Mouse (Mus musculus): ENCODE results near the gene Ptpn6. TPM values are rescaled to one million over a fixed set of nuclear protein-coding genes. Genes with fewer than 3 reads are reported as not detected.

The Ptpn6 gene
- polyA plus RNA-seq, 1 experiment from 2014 or later, result 24.3 TPM

DNA sequence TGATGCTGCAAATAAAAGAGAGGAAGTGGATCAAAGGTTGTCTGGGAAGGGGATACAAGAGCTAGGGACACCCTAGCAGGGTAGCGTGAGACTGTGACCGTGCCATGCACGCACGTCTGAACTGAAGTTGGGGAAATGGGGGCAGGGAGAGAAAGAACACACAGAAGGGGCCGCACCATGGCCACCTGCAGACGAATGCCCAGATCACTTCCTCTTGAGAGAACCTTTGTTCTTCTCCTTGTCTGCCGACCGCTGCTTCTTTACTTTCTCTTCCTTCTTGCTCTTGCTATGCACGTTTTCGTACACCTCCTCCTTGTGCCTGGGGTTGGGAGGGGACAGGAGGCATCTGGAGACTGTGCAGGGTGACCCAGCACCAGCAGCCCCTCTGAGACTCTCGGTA, 17.6 kb downstream of the Ptpn6 start:
- no peak for ATAC-seq (ENCODE audit: borderline replicate concordance, extremely low read depth, low FRiP score, low TSS enrichment)
- Histone ChIP-seq H3K36me3 (peaks cover 13% of the 10 kb centered on the region), H3K9me3 (no peaks in the 10 kb centered on the region), H3K4me3 (peak overlapping the region; percentile 44; the same call in 1 of the 2 replicates), H3K27me3 (no peaks in the 10 kb centered on the region), H3K4me1 (no peaks in the 10 kb centered on the region; the same call in 1 of the 2 replicates), H3K4me2 (peak overlapping the region; percentile 55), H3K9ac (0 out of 2 replicates have a peak overlapping the region, but pooled peaks have one; percentile 22), H3K27ac (no peak overlapping the region)
- 50% methylated on average over 11 of the region's 11 CpGs for WGBS

DNA sequence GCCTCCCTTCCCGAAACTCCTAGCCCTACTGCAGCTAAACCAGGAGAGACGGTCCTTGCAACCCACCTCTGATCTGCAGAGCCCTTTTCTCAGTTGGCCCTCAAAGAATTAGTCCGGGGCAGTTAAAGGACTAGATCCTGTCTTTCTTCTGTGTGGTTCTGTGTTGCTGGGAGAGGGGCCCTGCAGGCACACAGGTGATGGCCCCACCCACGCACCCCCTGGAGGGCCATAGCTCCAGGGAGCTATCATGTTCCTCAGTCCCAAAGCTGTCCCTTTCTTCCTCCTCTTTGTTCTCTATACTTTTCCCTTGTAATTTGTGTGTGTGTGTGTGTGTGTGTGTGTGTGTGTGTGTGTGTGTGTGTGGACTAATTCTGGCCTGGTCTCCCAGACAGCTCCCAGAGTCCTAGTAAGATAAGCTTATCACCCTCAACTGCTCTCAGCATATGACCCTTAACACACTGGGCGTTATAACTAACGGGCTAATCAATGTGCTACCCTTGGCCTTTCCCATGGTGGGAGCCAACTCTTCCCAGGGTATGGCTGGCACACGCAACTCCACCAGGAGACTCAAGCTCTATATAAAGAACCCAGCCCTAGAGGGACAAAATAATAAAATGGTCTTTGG, 19.0 kb downstream of the Ptpn6 start:
- Histone ChIP-seq H3K27ac (peak overlapping the region; percentile 90), H3K36me3 (peaks cover 27% of the 10 kb centered on the region), H3K9ac (peak overlapping the region; percentile 39), H3K4me2 (peak overlapping the region; percentile 55), H3K4me3 (peak overlapping the region; percentile 44), H3K27me3 (no peaks in the 10 kb centered on the region), H3K4me1 (no peaks in the 10 kb centered on the region; the same call in 1 of the 2 replicates), H3K9me3 (no peaks in the 10 kb centered on the region)
- 50% methylated on average over 7 of the region's 7 CpGs for WGBS
- no peak for ATAC-seq (ENCODE audit: borderline replicate concordance, extremely low read depth, low FRiP score, low TSS enrichment)

DNA sequence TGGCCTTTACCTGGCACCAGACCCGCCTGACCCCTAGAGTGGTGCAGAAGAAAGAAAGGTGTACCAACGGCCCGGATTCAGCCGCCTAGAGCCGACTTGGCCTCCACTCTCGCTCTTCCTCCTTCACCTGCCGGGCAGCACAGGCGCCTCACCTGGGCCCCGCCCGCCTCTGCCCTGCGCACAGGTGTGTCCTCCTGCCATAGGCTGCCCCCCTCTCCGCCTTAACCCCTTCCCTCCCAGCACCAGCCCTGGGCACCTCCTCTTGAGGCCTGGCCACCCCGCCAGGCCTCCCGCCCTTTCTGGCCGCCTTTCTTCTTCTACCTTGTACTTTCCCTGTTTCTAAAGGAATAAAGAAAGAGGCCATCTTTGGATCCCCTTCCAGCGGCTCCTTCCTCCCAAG, 19.8 kb downstream of the Ptpn6 start:
- H3K36me3 ChIP-seq, result peaks cover 35% of the 10 kb centered on the region
- peak; percentile 71 for ATAC-seq (ENCODE audit: borderline replicate concordance, extremely low read depth, low FRiP score, low TSS enrichment)
- H3K4me3 ChIP-seq, result peak overlapping the region; percentile 44
- WGBS, result 48% methylated on average over 16 of the region's 16 CpGs
- H3K27ac ChIP-seq, result peak overlapping the region; percentile 90
- H3K27me3 ChIP-seq, result no peaks in the 10 kb centered on the region
- H3K4me1 ChIP-seq, result peaks cover 5% of the 10 kb centered on the region
- H3K4me2 ChIP-seq, result peak overlapping the region; percentile 57
- no peaks in the 10 kb centered on the region for H3K9me3 ChIP-seq
- peak overlapping the region; percentile 41 for H3K9ac ChIP-seq

DNA sequence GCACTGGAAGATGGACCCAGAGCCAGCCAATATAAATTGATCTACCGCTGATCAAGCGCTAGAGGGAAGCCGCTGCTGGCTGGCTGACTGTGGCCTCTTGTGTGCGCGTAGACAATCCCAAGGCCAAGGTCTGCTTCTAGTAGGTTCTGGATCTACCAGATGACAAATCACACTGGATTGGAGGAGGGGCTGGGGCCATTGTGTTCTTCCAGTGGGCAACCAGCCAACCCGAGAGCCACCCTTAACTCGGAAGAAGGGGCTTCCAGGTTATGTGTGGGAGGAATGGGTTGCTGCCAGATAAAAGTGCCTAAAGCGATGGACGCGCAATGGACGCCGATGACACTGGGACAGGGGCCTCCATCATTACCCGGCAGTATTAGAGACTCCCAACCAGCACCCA, 20.5 kb downstream of the Ptpn6 start:
- H3K27ac ChIP-seq, result peak overlapping the region; percentile 90
- H3K4me3 ChIP-seq, result peak overlapping the region; percentile 44
- H3K27me3 ChIP-seq, result no peaks in the 10 kb centered on the region
- no peak for ATAC-seq (ENCODE audit: borderline replicate concordance, extremely low read depth, low FRiP score, low TSS enrichment)
- peaks cover 36% of the 10 kb centered on the region for H3K36me3 ChIP-seq
- H3K9me3 ChIP-seq, result no peaks in the 10 kb centered on the region
- peaks cover 13% of the 10 kb centered on the region for H3K4me1 ChIP-seq
- peak overlapping the region; percentile 41 for H3K9ac ChIP-seq
- H3K4me2 ChIP-seq, result peak overlapping the region; percentile 57
- WGBS, result 54% methylated on average over 13 of the region's 13 CpGs

DNA sequence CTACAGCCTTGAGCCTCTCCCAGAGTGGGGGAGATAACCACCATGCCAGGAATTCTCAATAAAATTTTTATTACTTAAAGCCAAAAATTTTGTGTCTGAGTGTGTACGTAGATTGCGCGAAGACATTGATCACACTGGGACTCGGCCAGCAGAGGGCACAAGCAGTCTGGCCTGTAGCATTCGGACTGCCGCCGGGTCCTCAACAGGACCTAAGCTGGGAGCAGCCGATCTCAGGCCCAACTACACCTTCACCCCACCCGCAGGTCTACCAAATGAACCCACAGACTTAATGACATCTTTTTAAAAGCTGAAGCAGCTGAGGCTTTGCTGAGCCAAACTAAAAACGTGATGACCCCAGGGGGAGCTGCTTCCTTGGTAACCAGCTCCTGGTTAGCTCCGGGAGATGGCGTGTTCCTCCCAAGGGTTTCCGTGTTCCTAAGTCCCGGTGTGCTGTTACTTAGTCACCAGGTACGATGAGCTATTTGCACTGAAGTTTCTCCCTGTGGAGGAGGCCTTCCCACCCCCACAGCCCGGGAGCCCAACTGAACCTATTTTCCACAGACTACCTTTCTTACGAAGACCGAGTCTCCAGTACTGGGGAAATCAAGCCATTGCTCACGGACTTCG, 21.5 kb downstream of the Ptpn6 start:
- Histone ChIP-seq H3K27ac (peak overlapping the region; percentile 90), H3K4me3 (peak overlapping the region; percentile 44), H3K27me3 (no peaks in the 10 kb centered on the region), H3K4me2 (peak overlapping the region; percentile 57), H3K9ac (0 out of 2 replicates have a peak overlapping the region, but pooled peaks have one; percentile 19), H3K9me3 (no peaks in the 10 kb centered on the region), H3K4me1 (peaks cover 17% of the 10 kb centered on the region), H3K36me3 (peaks cover 36% of the 10 kb centered on the region)
- 54% methylated on average over 20 of the region's 20 CpGs for WGBS
- no peak for ATAC-seq (ENCODE audit: borderline replicate concordance, extremely low read depth, low FRiP score, low TSS enrichment)

DNA sequence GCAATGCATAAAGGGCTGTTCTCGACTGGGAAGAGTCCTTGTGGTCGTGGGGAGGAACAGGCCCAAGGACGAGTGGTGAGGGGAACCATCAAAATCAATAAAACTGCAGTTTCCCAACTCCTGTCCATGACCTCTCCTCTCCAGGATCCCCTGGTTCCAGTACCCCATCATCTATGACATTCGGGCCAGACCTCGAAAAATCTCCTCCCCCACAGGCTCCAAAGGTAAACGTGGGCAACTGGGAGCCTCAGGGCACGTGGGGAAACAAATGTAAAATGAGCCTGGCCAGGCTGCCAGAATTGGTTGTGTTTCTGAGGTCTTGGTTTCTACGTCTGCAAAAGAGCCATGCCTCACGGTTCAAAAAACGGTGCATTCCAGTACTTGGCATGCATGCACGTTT, 25.6 kb downstream of the Ptpn6 start:
- Histone ChIP-seq H3K9ac (peak overlapping the region; percentile 84), H3K27ac (peak overlapping the region; percentile 74), H3K36me3 (peaks cover 41% of the 10 kb centered on the region), H3K4me1 (peaks cover 45% of the 10 kb centered on the region), H3K4me3 (peak overlapping the region; percentile 82), H3K9me3 (no peaks in the 10 kb centered on the region), H3K4me2 (peak overlapping the region; percentile 90), H3K27me3 (no peaks in the 10 kb centered on the region)
- no peak for ATAC-seq (ENCODE audit: borderline replicate concordance, extremely low read depth, low FRiP score, low TSS enrichment)
- 5% methylated on average over 11 of the region's 11 CpGs for WGBS

DNA sequence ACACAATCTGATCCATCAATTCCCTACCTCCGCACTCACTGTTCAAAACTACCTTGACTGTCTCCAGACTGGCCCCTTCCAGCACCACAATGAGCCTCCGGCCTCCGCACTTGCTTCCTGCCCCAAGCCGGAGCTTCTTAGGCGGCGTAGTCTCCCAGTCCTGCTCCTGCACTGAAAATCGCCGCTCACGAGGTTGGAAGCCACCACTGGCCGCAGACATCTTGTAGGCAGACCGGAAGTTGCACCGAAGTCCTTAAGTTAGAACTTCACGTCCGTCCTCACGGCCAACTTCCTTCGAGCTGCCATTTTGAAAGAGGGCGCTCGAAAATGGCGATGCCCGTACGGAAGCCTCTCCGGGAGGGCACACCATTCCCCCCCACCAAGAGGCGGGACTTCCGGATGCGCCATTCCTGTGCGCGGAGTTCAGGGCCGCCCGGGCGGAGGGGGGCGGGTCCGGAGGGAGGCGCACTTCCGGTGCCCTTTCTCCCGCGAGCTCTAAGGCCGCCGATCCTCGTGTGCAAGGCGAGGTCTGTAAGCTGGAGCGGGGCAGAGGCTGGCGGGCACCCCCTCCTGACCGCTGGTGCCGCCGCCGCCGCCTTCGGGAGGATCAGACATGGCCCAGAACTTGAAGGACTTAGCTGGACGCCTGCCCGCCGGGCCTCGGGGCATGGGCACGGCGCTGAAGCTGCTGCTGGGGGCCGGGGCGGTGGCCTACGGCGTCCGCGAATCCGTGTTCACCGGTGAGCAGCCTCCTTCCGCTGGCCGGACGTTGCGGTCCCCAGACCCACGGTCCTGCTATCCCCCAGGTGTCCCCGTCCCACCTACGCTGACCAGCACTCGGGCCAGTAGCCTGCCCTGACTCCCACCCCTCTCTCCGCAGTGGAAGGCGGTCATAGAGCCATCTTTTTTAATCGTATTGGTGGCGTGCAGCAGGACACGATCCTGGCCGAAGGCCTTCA, 26.4 kb downstream of the Ptpn6 start, which contains the start of the genes Emg1 and Phb2:
Gene Emg1, minus strand, starts transcription at position 355 of the 959 bp plus-strand sequence.
Gene Phb2, plus strand, starts transcription at position 513 of the 959 bp plus-strand sequence.
- H3K9ac ChIP-seq, result peak within 1 kb of the TSS; percentile 84
- no peaks in the 10 kb centered on the region for H3K27me3 ChIP-seq
- peaks cover 45% of the 10 kb centered on the region for H3K4me1 ChIP-seq
- H3K4me3 ChIP-seq, result peak within 1 kb of the TSS; percentile 82
- peak; percentile 97 for ATAC-seq (ENCODE audit: borderline replicate concordance, extremely low read depth, low FRiP score, low TSS enrichment)
- WGBS, result under 1% methylated on average over 66 of the region's 76 CpGs
- peaks cover 41% of the 10 kb centered on the region for H3K36me3 ChIP-seq
- no peaks in the 10 kb centered on the region for H3K9me3 ChIP-seq
- H3K4me2 ChIP-seq, result peak within 1 kb of the TSS; percentile 90
- peak within 1 kb of the TSS; percentile 74 for H3K27ac ChIP-seq

DNA sequence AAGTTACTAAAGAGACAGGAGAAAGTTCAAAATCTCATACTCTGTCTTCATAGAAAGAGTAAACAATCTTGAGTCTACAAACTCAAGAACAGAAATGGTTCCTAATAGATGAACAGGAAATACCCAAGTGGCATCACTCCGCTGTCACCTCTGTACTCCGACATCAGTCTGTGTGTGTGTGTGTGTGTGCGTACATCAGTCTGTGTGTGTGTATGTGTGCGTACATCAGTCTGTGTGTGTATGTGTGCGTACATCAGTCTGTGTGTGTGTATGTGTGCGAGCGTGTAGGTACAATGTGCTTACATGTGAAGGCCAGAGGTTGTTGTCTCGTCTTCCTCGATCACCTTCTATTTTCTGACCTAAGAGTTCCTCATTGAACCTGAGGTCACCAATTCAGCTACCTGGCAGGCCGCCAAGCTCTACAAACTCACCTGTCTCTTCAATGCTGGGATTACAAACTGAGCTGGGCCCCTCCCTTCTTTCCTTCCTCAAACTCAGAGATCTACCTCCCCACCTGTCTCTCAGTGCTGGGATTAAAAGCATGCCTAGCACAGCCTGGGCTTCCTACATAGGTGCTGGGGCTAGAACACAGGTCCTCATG, 30.1 kb downstream of the Ptpn6 start:
- Histone ChIP-seq H3K4me1 (peaks cover 37% of the 10 kb centered on the region), H3K27me3 (no peaks in the 10 kb centered on the region), H3K36me3 (peaks cover 33% of the 10 kb centered on the region), H3K9me3 (no peaks in the 10 kb centered on the region), H3K4me3 (no peak overlapping the region), H3K27ac (no peak overlapping the region), H3K9ac (no peak overlapping the region), H3K4me2 (no peak overlapping the region)
- ATAC-seq (ENCODE audit: borderline replicate concordance, extremely low read depth, low FRiP score, low TSS enrichment), result no peak
- WGBS, result 82% methylated on average over 10 of the region's 10 CpGs

DNA sequence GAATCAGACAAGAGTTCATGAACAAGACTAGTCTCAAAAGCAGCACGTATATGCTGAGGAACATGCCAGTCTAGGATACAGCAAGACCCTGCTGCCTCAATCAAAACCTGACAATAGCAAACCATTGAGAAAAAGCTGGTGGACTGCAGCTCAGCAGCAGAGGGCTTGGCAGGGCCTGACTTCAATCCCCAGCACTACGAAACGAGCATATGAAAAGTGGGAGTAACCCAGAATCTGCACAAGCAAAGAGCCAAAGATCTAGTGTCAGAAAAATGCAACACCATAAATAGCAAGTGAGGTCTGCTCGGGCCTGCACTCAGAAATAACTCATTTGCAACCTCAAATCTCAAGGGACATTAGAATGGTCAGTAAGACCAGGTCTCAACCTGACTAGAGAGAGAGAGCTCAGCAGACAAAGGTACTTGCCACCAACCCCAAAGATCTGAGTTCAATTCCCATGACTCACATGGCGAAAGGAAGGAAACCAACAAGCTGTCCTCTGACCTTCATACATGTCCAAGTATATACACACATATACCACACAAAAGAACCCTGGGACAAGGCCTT, 32.4 kb downstream of the Ptpn6 start:
- peaks cover 54% of the 10 kb centered on the region for H3K36me3 ChIP-seq
- ATAC-seq (ENCODE audit: borderline replicate concordance, extremely low read depth, low FRiP score, low TSS enrichment), result no peak
- no peak overlapping the region for H3K4me3 ChIP-seq
- WGBS, result 85% methylated on average over 5 of the region's 5 CpGs
- no peaks in the 10 kb centered on the region for H3K27me3 ChIP-seq
- H3K4me2 ChIP-seq, result no peak overlapping the region
- H3K27ac ChIP-seq, result no peak overlapping the region
- no peak overlapping the region for H3K9ac ChIP-seq
- peaks cover 27% of the 10 kb centered on the region for H3K4me1 ChIP-seq
- H3K9me3 ChIP-seq, result no peaks in the 10 kb centered on the region

DNA sequence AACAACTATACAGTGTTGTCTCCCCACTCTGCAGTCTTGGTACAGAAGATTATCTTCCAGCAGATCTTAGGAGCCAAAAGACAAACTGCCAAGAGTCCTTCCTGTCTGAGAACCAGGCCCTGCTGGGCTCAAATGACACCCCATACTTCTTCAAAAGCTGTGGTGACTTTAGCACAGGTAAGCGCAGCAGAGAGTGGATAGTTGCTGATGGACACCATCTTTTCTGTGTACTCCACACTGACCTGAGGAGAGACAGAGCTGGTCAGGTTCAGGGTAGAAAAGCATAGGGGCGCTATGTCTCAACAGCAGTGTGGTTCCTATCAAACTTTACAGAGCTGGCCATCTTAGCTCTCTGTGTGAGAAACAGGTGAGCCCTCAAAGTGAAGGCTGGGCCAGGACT, 34.1 kb downstream of the Ptpn6 start:
- no peak for ATAC-seq (ENCODE audit: borderline replicate concordance, extremely low read depth, low FRiP score, low TSS enrichment)
- peaks cover 18% of the 10 kb centered on the region for H3K4me1 ChIP-seq
- no peak overlapping the region for H3K9ac ChIP-seq
- no peaks in the 10 kb centered on the region for H3K27me3 ChIP-seq
- H3K4me3 ChIP-seq, result no peak overlapping the region
- no peak overlapping the region for H3K4me2 ChIP-seq
- 90% methylated on average over 2 of the region's 2 CpGs for WGBS
- peaks cover 66% of the 10 kb centered on the region for H3K36me3 ChIP-seq
- H3K9me3 ChIP-seq, result no peaks in the 10 kb centered on the region
- no peak overlapping the region for H3K27ac ChIP-seq

DNA sequence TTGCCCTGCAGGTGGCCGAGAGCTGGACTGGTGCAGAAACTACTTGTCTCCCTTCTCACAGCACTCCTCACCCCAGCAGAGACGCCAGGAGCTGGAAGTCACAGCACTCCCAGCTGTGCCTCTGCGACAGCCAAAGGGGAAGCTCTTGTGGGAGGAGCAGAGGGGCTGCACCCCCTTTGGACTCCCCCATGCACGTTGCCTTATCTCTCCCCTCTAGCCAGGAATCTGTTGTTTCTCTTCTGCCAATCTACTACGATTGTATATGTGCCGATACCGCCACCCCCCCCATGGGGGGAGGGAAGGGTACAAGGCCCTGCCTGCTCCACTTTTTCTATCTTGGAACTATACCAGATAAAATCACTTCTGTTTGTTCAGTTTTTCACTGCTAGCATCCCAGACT, 34.7 kb downstream of the Ptpn6 start:
- H3K27ac ChIP-seq, result no peak overlapping the region
- no peaks in the 10 kb centered on the region for H3K27me3 ChIP-seq
- H3K36me3 ChIP-seq, result peaks cover 69% of the 10 kb centered on the region
- H3K9ac ChIP-seq, result no peak overlapping the region
- ATAC-seq (ENCODE audit: borderline replicate concordance, extremely low read depth, low FRiP score, low TSS enrichment), result no peak
- peaks cover 12% of the 10 kb centered on the region; the same call in 1 of the 2 replicates for H3K4me1 ChIP-seq
- H3K4me2 ChIP-seq, result no peak overlapping the region
- 62% methylated on average over 7 of the region's 7 CpGs for WGBS
- no peaks in the 10 kb centered on the region for H3K9me3 ChIP-seq
- no peak overlapping the region for H3K4me3 ChIP-seq
